Mouse (Mus musculus) layer of hippocampus, adult 18-20 months (tissue): ENCODE measurements at regions not wholly inside any gene's neighbourhood (a gene's known extent, or its start where the extent isn't known, plus 50 kb on each side); places are given as distances from the start of the nearest gene placed in this dataset.

Experiments used
- DNase-seq, 2 experiments: peaks; one replicate each; pipeline ENCODE4 v3.0.0; 2022; ENCODE audit warnings: low spot score in 2 of 2

DNA sequence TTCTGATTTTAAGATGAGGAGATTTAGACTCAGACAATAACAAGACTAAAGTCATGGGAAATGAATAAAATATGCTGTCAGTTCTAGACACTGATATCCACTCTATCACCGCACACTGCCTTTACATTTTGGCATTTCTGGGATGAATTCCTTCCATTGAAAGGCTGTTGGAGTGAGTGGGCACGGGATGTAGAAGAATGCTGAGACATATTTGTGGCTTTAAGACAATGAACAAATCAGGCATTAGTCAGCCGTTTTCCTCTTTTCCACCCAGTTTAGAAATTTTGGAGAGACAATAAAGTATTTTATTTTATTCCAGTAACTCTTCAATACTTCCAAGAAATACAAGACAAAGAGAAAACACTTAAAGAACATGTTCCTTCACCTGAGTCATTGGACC is 61.2 kb upstream of the Slit2 start:
- no peak for DNase-seq

- DNase-seq, result peak; percentile 22 to 52
Observed at GRCm38 (mm10) chr5:47930234-47930633, 52.7 kb upstream of the Slit2 start.
